Mouse (Mus musculus): ENCODE data around the gene Arhgap40.

GRCm38 (mm10) chr2:158477640-158478039, 35.0 kb upstream of the Arhgap40 start:
- TF ChIP-seq MAX (IDR thresholded peaks at IDR 0.05; ENCODE audit: low read depth) = no peak
- no peak for TF ChIP-seq USF1 (IDR thresholded peaks at IDR 0.05; ENCODE audit: low read depth)
- no peak for TF ChIP-seq E2F4 (IDR thresholded peaks at IDR 0.05; ENCODE audit: insufficient read depth)
- no peak for TF ChIP-seq TCF12 (IDR thresholded peaks at IDR 0.05; ENCODE audit: insufficient read depth, poor library complexity, severe bottlenecking)
- TF ChIP-seq POLR2A (IDR thresholded peaks at IDR 0.05; ENCODE audit: insufficient read length, low read depth) = no peak
- no peak for TF ChIP-seq CEBPB (IDR thresholded peaks at IDR 0.05; ENCODE audit: insufficient read depth, poor library complexity, severe bottlenecking)
- no peak for TF ChIP-seq POLR2AphosphoS2 (IDR thresholded peaks at IDR 0.05; ENCODE audit: insufficient read length, low read depth)
- no peak for TF ChIP-seq MYOD1 (IDR thresholded peaks at IDR 0.05; ENCODE audit: control insufficient read depth in 1 of 3, insufficient read length in 2 of 3, low read depth in 2 of 3)
- no peak for TF ChIP-seq SRF (IDR thresholded peaks at IDR 0.05; ENCODE audit: control insufficient read depth, insufficient read length, low read depth)
- TF ChIP-seq REST (IDR thresholded peaks at IDR 0.05; ENCODE audit: insufficient read depth, insufficient read length) = no peak
- TF ChIP-seq MYOG (IDR thresholded peaks at IDR 0.05; ENCODE audit: control insufficient read depth in 1 of 3, insufficient read depth in 1 of 3, insufficient read length in 2 of 3, low read depth in 2 of 3) = no peak

All from myocyte (in vitro differentiated cells).